Mouse (Mus musculus): Measurements from ENCODE around the gene Trio.

DNA sequence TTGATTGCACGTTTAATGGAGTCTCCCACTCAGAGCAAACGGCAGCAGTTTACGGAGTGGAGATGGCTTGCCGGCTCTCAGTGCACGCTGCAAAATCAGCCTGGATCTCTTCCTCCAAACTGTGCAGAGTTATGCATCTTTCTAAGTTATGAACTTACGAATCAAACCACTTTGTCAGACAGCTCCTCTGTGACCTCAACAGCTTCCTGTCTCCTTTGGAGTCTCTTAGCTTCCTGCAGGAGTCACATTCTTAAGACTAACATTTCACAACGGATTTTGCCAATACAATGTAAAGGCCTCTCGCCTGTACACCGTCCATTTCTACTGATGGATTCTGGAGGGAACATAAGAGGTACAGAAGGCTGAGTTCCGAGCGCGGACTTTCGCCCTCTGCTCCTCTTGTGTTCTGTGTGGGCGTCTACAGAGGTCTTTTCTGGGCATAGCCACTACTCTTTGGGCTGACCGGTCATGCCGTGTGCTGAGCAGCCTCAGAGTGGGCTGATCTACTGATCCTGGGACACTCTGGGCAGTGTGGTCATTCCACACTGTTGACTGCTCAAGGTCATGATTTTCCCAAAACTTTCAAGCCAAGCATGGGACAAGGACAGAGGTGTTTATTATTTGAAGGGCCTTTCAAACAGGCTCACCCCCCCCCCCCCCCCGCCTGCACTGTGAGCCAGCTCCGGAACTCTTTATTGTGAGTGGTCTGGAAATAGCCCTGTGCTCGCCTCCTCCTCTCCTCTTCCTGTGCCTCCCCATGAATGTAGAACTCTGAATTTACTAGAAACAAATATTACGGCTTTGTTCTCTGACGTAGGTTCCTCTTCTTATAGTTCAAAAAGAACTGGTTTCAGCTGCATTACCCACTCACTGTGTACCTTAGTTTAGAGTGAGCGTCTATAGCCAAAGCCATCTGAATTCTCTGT is 229.4 kb downstream of the Trio start:
- TF ChIP-seq CTCF (IDR thresholded peaks at IDR 0.05; ENCODE audit: low read depth) (no peak), EP300 (IDR thresholded peaks at IDR 0.05; ENCODE audit: low read depth) (no peak)

Data from liver, postnatal 0 days (tissue).